Mouse (Mus musculus) embryonic stem cell, embryonic (primary cell): Measurements from ENCODE around the gene Calr4.

Experiments used
- CTCF ChIA-PET, 4 experiments: fragments of 300-600 bp in 2 of 4; fragments of 350-600 bp in 2 of 4; sonication (Branson Sonifier 250); formaldehyde crosslinking; loops; one replicate each; lab custom pipeline; 2022; ENCODE audit warnings: inconsistent platforms in 2 of 4; lab: Charles Lee
- POLR2A ChIA-PET, 4 experiments: fragments of 300-600 bp in 2 of 4; fragments of 350-600 bp in 2 of 4; sonication (Branson Sonifier 250); formaldehyde crosslinking; loops; one replicate each; lab custom pipeline; 2022; ENCODE audit warnings: antibody characterized with exemption in 4 of 4, inconsistent platforms in 1 of 4; lab: Charles Lee

The Calr4 gene

GRCm38 (mm10) chr4:109234185-109234584 is at the start of gene Calr4:
Gene Calr4 (plus strand): TSS chr4:109234485.
- CTCF ChIA-PET, result interaction anchor here in 1 of 4 experiments (1.0 kb wide), 1 partner anchor 18 kb away, joined by 3 read pairs; no protein-coding TSS in a partner anchor
- POLR2A ChIA-PET, result interaction anchor here in 2 of 4 experiments (0.7 to 1.2 kb wide), 2 partner anchors 11 kb away, joined by 3 read pairs; no protein-coding TSS in a partner anchor

GRCm38 (mm10) chr4:109185616-109186405 is 48.5 kb upstream of the Calr4 start:
- POLR2A ChIA-PET, result interaction anchor here in 1 of 4 experiments (0.6 kb wide), 1 partner anchor 12 kb away, joined by 3 read pairs; no protein-coding TSS in a partner anchor
- CTCF ChIA-PET, result no interaction called here

GRCm38 (mm10) chr4:109191598-109191997 is 42.7 kb upstream of the Calr4 start:
- ChIA-PET CTCF (interaction anchor here in 1 of 4 experiments (0.6 kb wide), 1 partner anchor 232 kb away, joined by 3 read pairs; no protein-coding TSS in a partner anchor), POLR2A (interaction anchor here (0.8 to 2.9 kb wide), 4 partner anchors 10 to 45 kb away, joined by 3 to 14 read pairs (median 4); partner anchors contain the start of gene Osbpl9 (in 2 of the 4))

- ChIA-PET CTCF (no interaction called here), POLR2A (interaction anchor here in 2 of 4 experiments (0.8 kb wide), 2 partner anchors 8 to 9 kb away, joined by 3 to 4 read pairs; partner anchors contain the start of gene Osbpl9 (in 2 of the 2))
Measured at GRCm38 (mm10) chr4:109193886-109194285, 40.4 kb upstream of the Calr4 start.

- ChIA-PET CTCF (interaction anchor here in 1 of 4 experiments (0.8 kb wide), 1 partner anchor 15 kb away, joined by 3 read pairs; no protein-coding TSS in a partner anchor), POLR2A (interaction anchor here in 2 of 4 experiments (0.7 to 1.2 kb wide), 3 partner anchors 18 to 68 kb away, joined by 3 to 4 read pairs (median 3); no protein-coding TSS in a partner anchor)
Measured at GRCm38 (mm10) chr4:109195900-109196629, 38.2 kb upstream of the Calr4 start.

GRCm38 (mm10) chr4:109199069-109199468 is 35.2 kb upstream of the Calr4 start:
- ChIA-PET POLR2A (interaction anchor here in 2 of 4 experiments (0.5 to 1.6 kb wide), 5 partner anchors 11 to 190 kb away, joined by 3 to 6 read pairs (median 4); no protein-coding TSS in a partner anchor), CTCF (interaction anchor here in 2 of 4 experiments (0.5 to 1.1 kb wide), 2 partner anchors 9 to 213 kb away, joined by 3 to 4 read pairs; no protein-coding TSS in a partner anchor)

GRCm38 (mm10) chr4:109201582-109202424 is 32.5 kb upstream of the Calr4 start, which contains the start of gene Osbpl9:
Gene Osbpl9 (minus strand): TSS chr4:109202272.
- CTCF ChIA-PET, result interaction anchor here in 2 of 4 experiments (0.6 to 0.8 kb wide), 4 partner anchors 16 to 422 kb away, joined by 5 to 8 read pairs (median 6); no protein-coding TSS in a partner anchor
- POLR2A ChIA-PET, result interaction anchor here in 3 of 4 experiments (0.5 to 2.0 kb wide), 30 partner anchors 8 to 463 kb away, joined by 3 to 14 read pairs (median 4); partner anchors contain the start of genes A730015C16Rik (in 1 of the 3), Kti12 (in 1 of the 3), Ttc39a (in 1 of the 3) and Txndc12 (in 1 of the 3)

- ChIA-PET POLR2A (interaction anchor here in 1 of 4 experiments (1.0 kb wide), 1 partner anchor 12 kb away, joined by 4 read pairs; no protein-coding TSS in a partner anchor), CTCF (no interaction called here)
Measured at GRCm38 (mm10) chr4:109203931-109204330, 30.4 kb upstream of the Calr4 start.

- ChIA-PET CTCF (no interaction called here), POLR2A (interaction anchor here in 2 of 4 experiments (1.0 to 1.1 kb wide), 2 partner anchors 11 to 13 kb away, joined by 3 to 4 read pairs; no protein-coding TSS in a partner anchor)
Measured at GRCm38 (mm10) chr4:109204416-109204815, 29.9 kb upstream of the Calr4 start.

- ChIA-PET CTCF (no interaction called here), POLR2A (no interaction called here)
Measured at GRCm38 (mm10) chr4:109207524-109207923, 26.8 kb upstream of the Calr4 start.

- POLR2A ChIA-PET, result interaction anchor here in 1 of 4 experiments (0.5 kb wide), 1 partner anchor 53 kb away, joined by 3 read pairs; no protein-coding TSS in a partner anchor
- CTCF ChIA-PET, result no interaction called here
Measured at GRCm38 (mm10) chr4:109210253-109210652, 24.0 kb upstream of the Calr4 start.

GRCm38 (mm10) chr4:109210881-109211280 is 23.4 kb upstream of the Calr4 start:
- CTCF ChIA-PET, result no interaction called here
- POLR2A ChIA-PET, result no interaction called here

GRCm38 (mm10) chr4:109213986-109214385 is 20.3 kb upstream of the Calr4 start:
- ChIA-PET POLR2A (interaction anchor here in 2 of 4 experiments (0.5 to 4.2 kb wide), 5 partner anchors 12 to 30 kb away, joined by 3 to 10 read pairs (median 3); partner anchors contain the start of gene Osbpl9 (in 2 of the 2)), CTCF (no interaction called here)

GRCm38 (mm10) chr4:109218008-109218407 is 16.3 kb upstream of the Calr4 start:
- POLR2A ChIA-PET, result interaction anchor here (0.5 to 2.2 kb wide), 15 partner anchors 13 to 385 kb away, joined by 3 to 13 read pairs (median 3); partner anchors contain the start of genes Osbpl9 (in 2 of the 4), Btf3l4 (in 1 of the 4) and Nrd1 (in 1 of the 4)
- CTCF ChIA-PET, result interaction anchor here in 2 of 4 experiments (0.7 to 1.3 kb wide), 5 partner anchors 8 to 346 kb away, joined by 3 to 6 read pairs (median 3); partner anchors contain the start of gene Osbpl9 (in 1 of the 2)

GRCm38 (mm10) chr4:109220441-109220940 is 13.8 kb upstream of the Calr4 start:
- ChIA-PET POLR2A (interaction anchor here in 2 of 4 experiments (0.9 to 1.2 kb wide), 5 partner anchors 12 to 37 kb away, joined by 3 to 7 read pairs (median 3); partner anchors contain the start of gene Osbpl9 (in 2 of the 2)), CTCF (interaction anchor here in 2 of 4 experiments (0.6 to 1.7 kb wide), 2 partner anchors 20 to 609 kb away, joined by 3 to 5 read pairs; no protein-coding TSS in a partner anchor)

- POLR2A ChIA-PET, result no interaction called here
- CTCF ChIA-PET, result no interaction called here
Measured at GRCm38 (mm10) chr4:109222001-109222400, 12.3 kb upstream of the Calr4 start.
